Mouse (Mus musculus) left cerebral cortex, postnatal 10 days (tissue): ENCODE data around the gene Cmip. TPM values are rescaled to one million over a fixed set of nuclear protein-coding genes. Genes with fewer than 3 reads are reported as not detected.
A peak's percentile ranks its signal among the peaks of the same experiment; 100 is the strongest.

Experiments used
- DNase-seq, 2 experiments: peaks; one replicate each; pipeline ENCODE4 v3.0.0; 2021 to 2022; ENCODE audit warnings: low spot score in 2 of 2, mixed read lengths in 1 of 2; ENCODE audit errors: extremely low spot score in 1 of 2
- intact Hi-C: fragments of 180-260 bp; cut with DNase I; formaldehyde crosslinking; loops from one replicate; pipeline ENCODE4 v1.15.1; 2025
- microRNA-seq: library from miRNA; unstranded; fragments of <30 nt; microRNA quantifications from one replicate; pipeline ENCODE4 v1.2.0, GENCODE M21; 2022
- total RNA-seq, 2 experiments: library from RNA; stranded (reverse); gene quantifications; 2 replicates each; pipeline ENCODE4 v1.2.3; 2021

Gene Cmip
- total RNA-seq, 2 experiments from 2014 or later: 369 to 379 TPM

GRCm38 (mm10) chr8:117488246-117489005 lies 231.6 kb downstream of the Cmip start:
- intact Hi-C loops: loop anchor here (5.0 kb wide), 1 partner anchor 79 kb away; no protein-coding TSS in a partner anchor
- DNase-seq: no peak

- no peak for DNase-seq
- intact Hi-C loops: no loop called here
These were observed 236.7 kb downstream of the Cmip start for GRCm38 (mm10) chr8:117493543-117493942.

GRCm38 (mm10) chr8:117494874-117495273 lies 238.0 kb downstream of the Cmip start:
- intact Hi-C loops: no loop called here
- DNase-seq: no peak

- intact Hi-C loops: no loop called here
- peak in 1 of 2 experiments; percentile 63 for DNase-seq
These were observed 241.5 kb downstream of the Cmip start, which contains the start of gene Plcg2 for GRCm38 (mm10) chr8:117498179-117498914. TSS of gene Plcg2 (plus strand) at chr8:117498291.

- no peak for DNase-seq
- intact Hi-C loops: no loop called here
These were observed 242.2 kb downstream of the Cmip start for GRCm38 (mm10) chr8:117498915-117499540.

GRCm38 (mm10) chr8:117500232-117500823 lies 243.5 kb downstream of the Cmip start:
- intact Hi-C loops: no loop called here
- no peak for DNase-seq

- intact Hi-C loops: no loop called here
- no peak for DNase-seq
These were observed 244.5 kb downstream of the Cmip start for GRCm38 (mm10) chr8:117501323-117501722.

- no peak for DNase-seq
- intact Hi-C loops: no loop called here
These were observed 246.7 kb downstream of the Cmip start for GRCm38 (mm10) chr8:117503405-117504069.

GRCm38 (mm10) chr8:117507703-117508102 lies 250.8 kb downstream of the Cmip start:
- intact Hi-C loops: no loop called here
- DNase-seq: no peak

Small RNA genes lying within 50 kb of the gene (microRNA-seq; reads per million reads assigned to microRNA genes)
- 1.7 reads per million for gene Mir7077
- gene Mir7078: not detected

Other genes starting within 250 kb of the Cmip start
- gene Pkd1l2, start 174.6 kb upstream of the Cmip start, total RNA-seq: not detected
- gene Bco1, start 161.2 kb upstream of the Cmip start, total RNA-seq: not detected
- 10 to 100 TPM; 22.7 to 27.0 TPM for gene Gan, start 98.9 kb upstream of the Cmip start, total RNA-seq
- gene Plcg2, start 241.2 kb downstream of the Cmip start, total RNA-seq: 1 to 10 TPM; 2.7 to 2.8 TPM